In genomic region chr4:133014896-133015709, GRCm38 (mm10) we compare ENCODE assay signal across 8 mouse cellular contexts. TPM values are rescaled to one million over a fixed set of nuclear protein-coding genes. Genes with fewer than 3 reads are reported as not detected.
DNase-seq lines count a peak whose midpoint lies in the region; ATAC-seq lines count a peak whose summit lies in the region.

No protein-coding gene starts in this region.

- peak; percentile 93 for DNase-seq in heart, adult 11 months
- DNase-seq in heart, postnatal 36 days, result no peak
- peak; percentile 12 for DNase-seq in NIH3T3 (ENCODE audit: low read depth)
- DNase-seq in right cerebral cortex, postnatal 25 days, result no peak
- no peak for DNase-seq in right cerebral cortex, postnatal 4 days
- no peak for DNase-seq in adrenal gland, adult 2 months

- H3K9me3 ChIP-seq in forebrain, embryonic 16.5 days (ENCODE audit: control insufficient read depth, low read length), result no peaks in the 10 kb centered on the region
- no peaks in the 10 kb centered on the region for H3K9me3 ChIP-seq in limb, embryonic 15.5 days

- H3K9ac ChIP-seq in forebrain, embryonic 16.5 days (replicated peaks; ENCODE audit: low read depth, low read length), result peak overlapping the region; percentile 18; the same call in 1 of the 2 replicates
- no peak overlapping the region for H3K9ac ChIP-seq in limb, embryonic 15.5 days

- ATAC-seq in forebrain, embryonic 16.5 days, result no peak
- no peak for ATAC-seq in limb, embryonic 15.5 days (ENCODE audit: insufficient number of reproducible peaks, low FRiP score, low TSS enrichment, low read depth)

- H3K36me3 ChIP-seq in forebrain, embryonic 16.5 days (ENCODE audit: control insufficient read depth, insufficient read depth), result no peaks in the 10 kb centered on the region
- no peaks in the 10 kb centered on the region; the same call in 1 of the 2 replicates for H3K36me3 ChIP-seq in limb, embryonic 15.5 days

- peak overlapping the region; percentile 93 for H3K4me3 ChIP-seq in forebrain, embryonic 16.5 days (replicated peaks; ENCODE audit: low read length)
- H3K4me3 ChIP-seq in limb, embryonic 15.5 days, result peak overlapping the region; percentile 95; the same call in 1 of the 2 replicates

- 17% methylated on average over 10 of the region's 10 CpGs for WGBS in forebrain, embryonic 16.5 days
- 26% methylated on average over 10 of the region's 10 CpGs for WGBS in limb, embryonic 15.5 days

- H3K27me3 ChIP-seq in forebrain, embryonic 16.5 days (replicated peaks; ENCODE audit: control insufficient read depth, insufficient read depth, low read length), result peaks cover 6% of the 10 kb centered on the region
- H3K27me3 ChIP-seq in limb, embryonic 15.5 days, result peaks cover 5% of the 10 kb centered on the region; the same call in 1 of the 2 replicates

- H3K4me2 ChIP-seq in forebrain, embryonic 16.5 days (ENCODE audit: low read length), result peak overlapping the region; percentile 76
- H3K4me2 ChIP-seq in limb, embryonic 15.5 days, result peak overlapping the region; percentile 91; the same call in 1 of the 2 replicates

- H3K27ac ChIP-seq in forebrain, embryonic 16.5 days (ENCODE audit: low read length), result peak overlapping the region; percentile 39
- H3K27ac ChIP-seq in limb, embryonic 15.5 days, result peak overlapping the region; percentile 98

- H3K4me1 ChIP-seq in forebrain, embryonic 16.5 days (replicated peaks; ENCODE audit: control insufficient read depth, insufficient read depth, low read length), result peaks cover 68% of the 10 kb centered on the region
- H3K4me1 ChIP-seq in limb, embryonic 15.5 days, result peaks cover 81% of the 10 kb centered on the region

- intact Hi-C loops in heart, postnatal 36 days (cut with DNase I), result loop anchor here (5.0 kb wide), 2 partner anchors 92 to 117 kb away; partner anchors contain the start of gene Wasf2

RNA-seq across cellular contexts. Expression of gene Ahdc1, which starts 4.0 kb away (rescaled TPM):
- total RNA-seq in heart, postnatal 36 days (2021), result 10 to 100 TPM; 41.9 to 50.8 TPM
- 13.0 and 13.7 TPM in 2 replicates for polyA plus RNA-seq in forebrain, embryonic 16.5 days (2015; fragmentation: Nextera tagmentation; extraction: Ambion mirVana)
- polyA plus RNA-seq in limb, embryonic 15.5 days (2015; fragmentation: Nextera tagmentation; extraction: Ambion mirVana), result 10.7 and 13.2 TPM in 2 replicates
- 10 to 100 TPM; 64.3 to 88.3 TPM for total RNA-seq in adrenal gland, adult 2 months (2021)
- polyA plus RNA-seq in adrenal gland, adult 2 months (2012; rRNA removed), result 78.1 and 88.7 TPM in 2 replicates

RNA-seq across cellular contexts. Expression of gene Fgr, which starts 41.2 kb away (rescaled TPM):
- under 1 TPM; 0.31 to 0.60 TPM for total RNA-seq in heart, postnatal 36 days (2021)
- not detected in 2 replicates for polyA plus RNA-seq in forebrain, embryonic 16.5 days (2015; fragmentation: Nextera tagmentation; extraction: Ambion mirVana)
- polyA plus RNA-seq in limb, embryonic 15.5 days (2015; fragmentation: Nextera tagmentation; extraction: Ambion mirVana), result 0.36 and 0.41 TPM in 2 replicates
- under 1 TPM; 0.29 to 0.93 TPM for total RNA-seq in adrenal gland, adult 2 months (2021)
- polyA plus RNA-seq in adrenal gland, adult 2 months (2012; rRNA removed), result 0.29 and 0.56 TPM in 2 replicates

Comparison
In these comparisons a context has a peak if more than half of its experiments do, and no peak if none do; other contexts are left out.
1. DNase-seq: peak in heart, adult 11 months (single experiment) and NIH3T3 (single experiment); none in heart, postnatal 36 days (0 of 2), right cerebral cortex, postnatal 25 days (single experiment), right cerebral cortex, postnatal 4 days (single experiment) and adrenal gland, adult 2 months (single experiment).